Mouse (Mus musculus) hindbrain, embryonic 15.5 days (tissue): Measurements from ENCODE around the gene Ly6g6f. TPM values are rescaled to one million over a fixed set of nuclear protein-coding genes. Genes with fewer than 3 reads are reported as not detected.
"Not testable (repeated sequence)": the region's sequence is repeated elsewhere in the genome, so short reads cannot be mapped to it uniquely, and the experiment has no call there.

Experiments used
- ATAC-seq: fragments of 200-750 bp; cut with Nextera tagmentation; 2 replicates; pipeline ENCODE4 v1.8.0; 2017; ENCODE audit warnings: low read depth, moderate number of reproducible peaks, moderate TSS enrichment; ENCODE audit not compliant: low FRiP score
- H3K27ac ChIP-seq: fragments of 300-500 bp; sonication (generic); replicated peaks from 2 replicates; pipeline ENCODE4 v1.5.1; 2015; ENCODE audit warnings: mild to moderate bottlenecking, inconsistent platforms
- H3K27me3 ChIP-seq: fragments of 300-500 bp; sonication (generic); 2 replicates; pipeline ENCODE4 v1.6.1; 2015; ENCODE audit warnings: control low read depth, inconsistent platforms
- H3K36me3 ChIP-seq: fragments of 300-500 bp; sonication (generic); 2 replicates; pipeline ENCODE4 v1.6.1; 2015; ENCODE audit warnings: control low read depth, inconsistent platforms
- H3K4me1 ChIP-seq: fragments of 300-500 bp; sonication (generic); replicated peaks from 2 replicates; pipeline ENCODE4 v1.6.1; 2015; ENCODE audit warnings: control low read depth, inconsistent platforms
- H3K4me2 ChIP-seq: fragments of 300-500 bp; sonication (generic); 2 replicates; pipeline ENCODE4 v1.6.1; 2015; ENCODE audit warnings: moderate library complexity, mild to moderate bottlenecking, inconsistent platforms
- H3K4me3 ChIP-seq: fragments of 300-500 bp; sonication (generic); 2 replicates; pipeline ENCODE4 v1.5.1; 2015; ENCODE audit warnings: mild to moderate bottlenecking, inconsistent platforms
- H3K9ac ChIP-seq: fragments of 300-500 bp; sonication (generic); 2 replicates; pipeline ENCODE4 v1.6.1; 2015; ENCODE audit warnings: inconsistent platforms
- H3K9me3 ChIP-seq: fragments of 300-500 bp; sonication (generic); 2 replicates; pipeline ENCODE4 v1.6.1; 2016; ENCODE audit warnings: control low read depth, inconsistent platforms
- WGBS: fragments of 180-500 bp; shearing (Covaris S2); methylation state at CpG from one replicate; pipeline ENCODE4 v1.1.7; 2015; 5-methylcytosine and 5-hydroxymethylcytosine counted together
- polyA plus RNA-seq: library from polyadenylated mRNA; unstranded; fragments of >200 nt; fragmentation: Nextera tagmentation; extraction: Ambion mirVana; gene quantifications from 2 replicates; pipeline ENCODE4 v1.2.1, GENCODE M21; 2015

Gene Ly6g6f
- polyA plus RNA-seq, 1 experiment from 2014 or later: not detected

DNA sequence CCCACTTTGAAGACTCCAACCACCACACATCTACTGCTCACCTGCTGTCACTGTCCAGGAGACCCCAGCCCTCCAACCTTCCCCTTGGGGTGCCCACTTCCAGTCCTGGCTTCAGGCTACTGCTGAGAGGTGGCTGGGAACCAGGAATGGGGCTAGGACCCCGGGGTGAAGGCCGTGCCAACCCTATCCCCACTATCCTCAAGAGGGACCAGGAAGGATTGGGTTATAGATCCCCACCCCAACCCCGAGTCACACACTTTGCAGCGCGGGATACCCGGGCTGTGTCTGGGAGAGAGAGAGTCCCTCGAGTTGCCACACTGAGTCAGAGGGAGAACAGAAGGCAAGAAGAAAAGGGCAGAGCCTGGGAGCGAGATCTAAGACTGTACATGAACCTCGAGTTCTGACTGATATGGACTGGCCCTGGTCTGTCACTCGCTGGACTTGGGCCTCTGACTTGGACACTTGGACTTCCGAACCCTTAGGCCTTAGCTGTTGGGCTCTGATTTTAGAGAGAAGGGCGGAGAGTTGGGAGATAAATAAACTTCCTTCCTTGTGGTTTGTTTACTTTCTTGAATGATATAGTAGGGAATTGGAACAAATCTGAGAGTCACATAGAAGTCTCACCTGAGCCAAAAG is 39.0 kb upstream of the Ly6g6f start:
- not testable (repeated sequence) for H3K27ac ChIP-seq, H3K9me3 ChIP-seq, H3K4me2 ChIP-seq, H3K27me3 ChIP-seq, ATAC-seq, H3K9ac ChIP-seq, H3K4me3 ChIP-seq
- 91% methylated on average over 12 of the region's 12 CpGs for WGBS
- H3K4me1 ChIP-seq: peaks cover 57% of the 10 kb centered on the region
- peaks cover 13% of the 10 kb centered on the region for H3K36me3 ChIP-seq

DNA sequence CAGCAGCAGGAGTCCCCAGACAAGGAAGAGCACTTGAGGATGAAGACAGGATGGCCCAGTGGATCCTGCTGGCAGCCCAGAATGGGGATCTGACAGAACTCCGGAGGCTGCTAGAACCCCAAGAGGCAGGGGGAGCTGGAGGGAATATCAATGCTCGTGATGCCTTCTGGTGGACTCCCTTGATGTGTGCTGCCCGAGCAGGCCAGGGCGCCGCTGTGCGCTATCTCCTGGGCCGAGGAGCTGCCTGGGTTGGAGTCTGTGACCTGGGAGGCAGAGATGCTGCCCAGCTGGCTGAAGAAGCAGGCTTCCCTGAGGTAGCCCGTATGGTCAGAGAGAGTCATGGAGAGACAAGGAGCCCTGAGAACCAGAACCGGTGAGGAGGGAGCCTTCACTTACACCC is 37.9 kb upstream of the Ly6g6f start:
- H3K27ac ChIP-seq, ATAC-seq, H3K27me3 ChIP-seq, H3K4me3 ChIP-seq, H3K9me3 ChIP-seq, H3K9ac ChIP-seq, H3K4me2 ChIP-seq: not testable (repeated sequence)
- H3K36me3 ChIP-seq: peaks cover 22% of the 10 kb centered on the region
- WGBS: 93% methylated on average over 9 of the region's 9 CpGs
- peaks cover 52% of the 10 kb centered on the region for H3K4me1 ChIP-seq

GRCm38 (mm10) chr17:35121871-35122303 is 36.5 kb upstream of the Ly6g6f start, which contains the start of gene Csnk2b:
Gene Csnk2b (minus strand): TSS chr17:35122053.
- H3K27me3 ChIP-seq: no peaks in the 10 kb centered on the region
- WGBS: under 1% methylated on average over 19 of the region's 19 CpGs
- peak within 1 kb of the TSS; percentile 93 for H3K9ac ChIP-seq

DNA sequence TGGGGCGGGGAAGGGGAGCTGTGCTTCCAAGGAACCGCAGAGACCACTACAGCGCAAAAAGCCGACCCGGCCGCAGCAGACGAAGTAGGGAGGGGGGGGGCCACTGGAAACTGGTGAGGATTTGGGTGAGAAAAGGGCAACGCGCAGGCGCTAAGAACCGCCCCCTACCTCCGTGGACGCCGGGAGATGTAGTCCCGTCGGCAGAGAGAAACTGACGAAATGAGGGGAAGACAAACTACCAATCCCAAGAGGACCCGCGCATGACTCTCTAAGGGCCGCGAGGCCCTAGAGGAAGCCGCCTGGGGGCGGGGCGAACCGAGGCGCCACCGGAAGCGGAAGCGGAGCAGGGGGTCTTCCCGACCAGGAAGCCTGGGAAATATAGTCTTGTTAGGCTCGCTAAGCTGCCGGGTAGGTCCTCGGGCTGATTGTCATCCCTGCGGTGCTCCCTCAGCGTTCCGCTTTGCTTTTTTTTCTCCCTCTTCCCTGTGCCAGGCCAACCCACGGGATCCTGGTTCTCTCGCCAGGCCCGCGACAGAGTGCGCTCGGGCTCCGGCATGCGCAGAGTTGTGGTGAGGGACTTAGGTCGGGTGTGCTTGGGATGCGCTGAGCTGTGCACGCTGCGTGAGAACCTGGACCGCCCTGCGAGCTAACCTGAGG is 35.9 kb upstream of the Ly6g6f start, which contains the start of gene Gpank1:
TSS of gene Gpank1 (plus strand) at position 313 of the 657 bp plus-strand sequence.
- no peaks in the 10 kb centered on the region for H3K27me3 ChIP-seq
- peaks cover 35% of the 10 kb centered on the region for H3K4me1 ChIP-seq
- peak within 1 kb of the TSS; percentile 93 for H3K9ac ChIP-seq
- H3K4me2 ChIP-seq: peak within 1 kb of the TSS; percentile 81
- WGBS: under 1% methylated on average over 50 of the region's 50 CpGs
- peaks cover 36% of the 10 kb centered on the region for H3K36me3 ChIP-seq
- peak within 1 kb of the TSS; percentile 99 for H3K4me3 ChIP-seq
- ATAC-seq: peak; percentile 95
- peak within 1 kb of the TSS; percentile 91 for H3K27ac ChIP-seq
- no peaks in the 10 kb centered on the region for H3K9me3 ChIP-seq

More at GRCm38 (mm10) chr17:35121871-35122303, 36.5 kb upstream of the Ly6g6f start, which contains the start of gene Csnk2b:
- Histone ChIP-seq H3K27ac (peak within 1 kb of the TSS; percentile 91), H3K4me1 (peaks cover 41% of the 10 kb centered on the region), H3K4me2 (peak within 1 kb of the TSS; percentile 81), H3K4me3 (peak within 1 kb of the TSS; percentile 99), H3K9me3 (no peaks in the 10 kb centered on the region), H3K36me3 (peaks cover 32% of the 10 kb centered on the region)
- no peak for ATAC-seq

DNA sequence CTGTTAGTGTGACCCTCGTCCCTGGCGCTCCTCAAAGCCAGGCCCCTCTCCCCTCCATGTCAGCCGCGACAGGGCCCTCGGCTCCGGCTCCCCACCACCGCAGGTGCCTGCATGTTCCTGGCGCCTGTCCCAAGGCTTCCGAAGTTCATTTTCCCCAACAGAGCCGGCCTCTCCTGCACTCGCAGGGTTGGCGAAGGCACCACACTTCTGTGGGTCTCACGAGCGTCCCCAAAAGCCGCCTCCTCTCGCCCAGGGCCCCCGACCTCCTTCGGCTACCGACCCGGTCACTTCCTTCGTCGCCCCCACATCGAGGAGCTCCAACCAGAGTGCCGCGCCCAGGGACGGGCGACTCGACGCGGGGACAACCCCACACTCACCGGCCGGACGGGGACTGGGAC is 35.3 kb upstream of the Ly6g6f start:
- peaks cover 32% of the 10 kb centered on the region for H3K4me1 ChIP-seq
- peak overlapping the region; percentile 81 for H3K4me2 ChIP-seq
- H3K9ac ChIP-seq: peak overlapping the region; percentile 93
- under 1% methylated on average over 33 of the region's 33 CpGs for WGBS
- peak overlapping the region; percentile 99 for H3K4me3 ChIP-seq
- peaks cover 41% of the 10 kb centered on the region for H3K36me3 ChIP-seq
- H3K27ac ChIP-seq: peak overlapping the region; percentile 83
- no peaks in the 10 kb centered on the region for H3K27me3 ChIP-seq
- no peak for ATAC-seq
- H3K9me3 ChIP-seq: no peaks in the 10 kb centered on the region

GRCm38 (mm10) chr17:35115046-35116019 is 29.9 kb upstream of the Ly6g6f start, which contains the start of gene Ly6g5b:
Gene Ly6g5b (minus strand): TSS chr17:35115428.
- no peak within 1 kb of the TSS for H3K9ac ChIP-seq
- H3K27ac ChIP-seq: no peak within 1 kb of the TSS
- WGBS: 87% methylated on average over 8 of the region's 8 CpGs
- peaks cover 47% of the 10 kb centered on the region for H3K36me3 ChIP-seq
- H3K27me3 ChIP-seq: no peaks in the 10 kb centered on the region
- peaks cover 9% of the 10 kb centered on the region for H3K4me1 ChIP-seq
- no peak within 1 kb of the TSS for H3K4me2 ChIP-seq
- no peak for ATAC-seq
- no peak within 1 kb of the TSS for H3K4me3 ChIP-seq
- H3K9me3 ChIP-seq: no peaks in the 10 kb centered on the region

- H3K9ac ChIP-seq: no peak overlapping the region
- 60% methylated on average over 9 of the region's 9 CpGs for WGBS
- peaks cover 25% of the 10 kb centered on the region for H3K36me3 ChIP-seq
- no peaks in the 10 kb centered on the region for H3K27me3 ChIP-seq
- H3K4me2 ChIP-seq: no peak overlapping the region
- no peak overlapping the region for H3K27ac ChIP-seq
- H3K4me1 ChIP-seq: no peaks in the 10 kb centered on the region
- no peak for ATAC-seq
- no peaks in the 10 kb centered on the region for H3K9me3 ChIP-seq
- H3K4me3 ChIP-seq: no peak overlapping the region
Measured at GRCm38 (mm10) chr17:35111774-35112173, 26.4 kb upstream of the Ly6g6f start.

- no peak within 1 kb of the TSS for H3K9ac ChIP-seq
- H3K9me3 ChIP-seq: no peaks in the 10 kb centered on the region
- H3K4me2 ChIP-seq: no peak within 1 kb of the TSS
- peaks cover 7% of the 10 kb centered on the region; the same call in 1 of the 2 replicates for H3K4me1 ChIP-seq
- 74% methylated on average over 6 of the region's 6 CpGs for WGBS
- H3K27ac ChIP-seq: no peak within 1 kb of the TSS
- no peak within 1 kb of the TSS for H3K4me3 ChIP-seq
- H3K36me3 ChIP-seq: no peaks in the 10 kb centered on the region
- ATAC-seq: no peak
- no peaks in the 10 kb centered on the region for H3K27me3 ChIP-seq
Measured at GRCm38 (mm10) chr17:35108097-35108496, 22.7 kb upstream of the Ly6g6f start, which contains the start of gene Ly6g5c. Gene Ly6g5c (plus strand): TSS chr17:35108279.

DNA sequence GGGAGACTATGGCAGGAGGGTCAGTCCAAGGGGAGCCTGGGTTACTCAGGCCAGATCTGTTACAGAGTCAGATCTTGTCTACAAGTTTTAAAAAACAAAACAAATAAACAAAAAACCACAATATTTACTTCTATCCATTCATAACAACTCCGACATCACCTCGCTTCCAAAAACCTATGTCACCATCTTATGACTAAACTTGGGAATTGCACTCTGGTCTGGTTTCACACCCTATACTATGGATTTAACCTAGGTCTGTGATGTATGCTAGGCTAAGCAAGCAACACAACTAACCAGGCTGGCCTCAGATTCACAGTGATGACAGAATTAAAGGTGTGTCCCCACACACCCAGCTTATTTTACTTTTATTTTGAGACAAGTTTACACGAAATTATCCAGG is 21.1 kb upstream of the Ly6g6f start:
- H3K9me3 ChIP-seq: no peaks in the 10 kb centered on the region
- WGBS: 70% methylated on average over 3 of the region's 3 CpGs
- H3K27ac ChIP-seq: no peak overlapping the region
- ATAC-seq: 0 out of 2 replicates have a peak, but pooled peaks have one; percentile 7
- H3K4me1 ChIP-seq: peaks cover 7% of the 10 kb centered on the region; the same call in 1 of the 2 replicates
- H3K27me3 ChIP-seq: no peaks in the 10 kb centered on the region
- H3K36me3 ChIP-seq: peaks cover 13% of the 10 kb centered on the region
- H3K4me2 ChIP-seq: no peak overlapping the region
- H3K9ac ChIP-seq: no peak overlapping the region
- H3K4me3 ChIP-seq: no peak overlapping the region

GRCm38 (mm10) chr17:35105740-35106389 is 20.5 kb upstream of the Ly6g6f start:
- peaks cover 7% of the 10 kb centered on the region; the same call in 1 of the 2 replicates for H3K4me1 ChIP-seq
- peak overlapping the region; percentile 42 for H3K4me2 ChIP-seq
- WGBS: 22% methylated on average over 13 of the region's 13 CpGs
- no peak overlapping the region for H3K27ac ChIP-seq
- 0 out of 2 replicates have a peak, but pooled peaks have one; percentile 14 for ATAC-seq
- H3K36me3 ChIP-seq: peaks cover 20% of the 10 kb centered on the region
- 0 out of 2 replicates have a peak overlapping the region, but pooled peaks have one; percentile 7 for H3K4me3 ChIP-seq
- H3K9ac ChIP-seq: 0 out of 2 replicates have a peak overlapping the region, but pooled peaks have one; percentile 25
- no peaks in the 10 kb centered on the region for H3K9me3 ChIP-seq
- no peaks in the 10 kb centered on the region for H3K27me3 ChIP-seq

- H3K27me3 ChIP-seq: no peaks in the 10 kb centered on the region
- ATAC-seq: no peak
- H3K4me2 ChIP-seq: no peak overlapping the region
- no peaks in the 10 kb centered on the region for H3K9me3 ChIP-seq
- no peak overlapping the region for H3K9ac ChIP-seq
- H3K36me3 ChIP-seq: peaks cover 31% of the 10 kb centered on the region
- peaks cover 7% of the 10 kb centered on the region; the same call in 1 of the 2 replicates for H3K4me1 ChIP-seq
- 78% methylated on average over 6 of the region's 6 CpGs for WGBS
- no peak overlapping the region for H3K27ac ChIP-seq
- no peak overlapping the region for H3K4me3 ChIP-seq
Measured at GRCm38 (mm10) chr17:35104754-35105153, 19.3 kb upstream of the Ly6g6f start.
